Mouse (Mus musculus) left cerebral cortex, postnatal 36 days (tissue): Measurements from ENCODE around the gene Inpp5a. TPM values are rescaled to one million over a fixed set of nuclear protein-coding genes. Genes with fewer than 3 reads are reported as not detected.

ENCODE experiments used
- DNase-seq, 2 experiments: peaks; one replicate each; pipeline ENCODE4 v3.0.0; 2021 to 2022; ENCODE audit warnings: low spot score in 2 of 2, mixed read lengths in 1 of 2
- intact Hi-C: fragments of 180-260 bp; cut with DNase I; formaldehyde crosslinking; loops from one replicate; pipeline ENCODE4 v1.15.1; 2025
- total RNA-seq, 2 experiments: library from RNA; stranded (reverse); gene quantifications; 2 replicates each; pipeline ENCODE4 v1.2.3; 2021

Inpp5a gene
- total RNA-seq, 2 experiments from 2014 or later, result 56.5 to 60.1 TPM

GRCm38 (mm10) chr7:139550086-139550783 lies 161.3 kb downstream of the Inpp5a start:
- DNase-seq, result no peak
- intact Hi-C loops, result no loop called here

GRCm38 (mm10) chr7:139551519-139551918 lies 162.6 kb downstream of the Inpp5a start:
- no peak for DNase-seq
- intact Hi-C loops, result no loop called here

GRCm38 (mm10) chr7:139556331-139556730 lies 167.4 kb downstream of the Inpp5a start:
- intact Hi-C loops, result no loop called here
- DNase-seq, result no peak

GRCm38 (mm10) chr7:139556746-139557526 lies 168.0 kb downstream of the Inpp5a start:
- intact Hi-C loops, result no loop called here
- no peak for DNase-seq

- intact Hi-C loops, result no loop called here
- no peak for DNase-seq
Observed at GRCm38 (mm10) chr7:139559659-139560058, 170.8 kb downstream of the Inpp5a start.

- intact Hi-C loops, result no loop called here
- no peak for DNase-seq
Observed at GRCm38 (mm10) chr7:139563425-139563824, 174.5 kb downstream of the Inpp5a start.

- intact Hi-C loops, result no loop called here
- no peak for DNase-seq
Observed at GRCm38 (mm10) chr7:139564161-139564560, 175.3 kb downstream of the Inpp5a start.

- intact Hi-C loops, result no loop called here
- no peak for DNase-seq
Observed at GRCm38 (mm10) chr7:139565998-139566397, 177.1 kb downstream of the Inpp5a start.

- intact Hi-C loops, result no loop called here
- DNase-seq, result no peak
Observed at GRCm38 (mm10) chr7:139566533-139566932, 177.6 kb downstream of the Inpp5a start.

- no peak for DNase-seq
- intact Hi-C loops, result no loop called here
Observed at GRCm38 (mm10) chr7:139570788-139571187, 181.9 kb downstream of the Inpp5a start.

GRCm38 (mm10) chr7:139572665-139573064 lies 183.8 kb downstream of the Inpp5a start:
- intact Hi-C loops, result no loop called here
- no peak for DNase-seq

GRCm38 (mm10) chr7:139576064-139576686 lies 187.3 kb downstream of the Inpp5a start:
- no peak for DNase-seq
- intact Hi-C loops, result no loop called here

- no peak for DNase-seq
- intact Hi-C loops, result no loop called here
Observed at GRCm38 (mm10) chr7:139579261-139579905, 190.5 kb downstream of the Inpp5a start.

GRCm38 (mm10) chr7:139580851-139581775 lies 192.2 kb downstream of the Inpp5a start:
- intact Hi-C loops, result loop anchor here (5.0 kb wide), 1 partner anchor 94 kb away; no protein-coding TSS in a partner anchor

GRCm38 (mm10) chr7:139581801-139582571 lies 193.1 kb downstream of the Inpp5a start:
- DNase-seq, result peak in 1 of 2 experiments; percentile 22
- intact Hi-C loops, result loop anchor here (5.0 kb wide), 1 partner anchor 95 kb away; no protein-coding TSS in a partner anchor

More at GRCm38 (mm10) chr7:139580851-139581775, 192.2 kb downstream of the Inpp5a start:
- no peak for DNase-seq

- DNase-seq, result no peak
- intact Hi-C loops, result loop anchor here (5.0 kb wide), 1 partner anchor 95 kb away; no protein-coding TSS in a partner anchor
Observed at GRCm38 (mm10) chr7:139582595-139582994, 193.7 kb downstream of the Inpp5a start, which contains the start of gene Nkx6-2. TSS of gene Nkx6-2 (minus strand) at chr7:139582797.

- intact Hi-C loops, result loop anchor here (5.0 kb wide), 1 partner anchor 96 kb away; no protein-coding TSS in a partner anchor
- no peak for DNase-seq
Observed at GRCm38 (mm10) chr7:139583094-139583737, 194.3 kb downstream of the Inpp5a start.
